ENCODE assay signal across 8 mouse cellular contexts in genomic region chr5:100258952-100259710, GRCm38 (mm10).
A peak's percentile ranks its signal among the peaks of the same experiment; 100 is the strongest.
DNase-seq lines count a peak whose midpoint lies in the region; ATAC-seq lines count a peak whose summit lies in the region.

No protein-coding gene starts in this region.

- DNase-seq in heart, adult 18-20 months, result peak; percentile 15 to 33
- no peak for DNase-seq in heart, adult 11 months
- peak; percentile 19 for DNase-seq in right cerebral cortex, adult 18-20 months
- DNase-seq in right cerebral cortex, postnatal 36 days (ENCODE audit: low spot score in 2 of 2), result no peak
- peak; percentile 12 to 71 for DNase-seq in heart, postnatal 14 days
- DNase-seq in lung, postnatal 4 days, result peak; percentile 51 to 68
- DNase-seq in thymus, adult 18-20 months, result no peak

- intact Hi-C loops in heart, postnatal 14 days (cut with DNase I), result no loop called here

- no peak for ATAC-seq in frontal cortex, adult (ENCODE audit: low TSS enrichment)

Comparison
In these comparisons a context has a peak if more than half of its experiments do, and no peak if none do; other contexts are left out.
1. DNase-seq: peak in heart, adult 18-20 months (2 of 2), right cerebral cortex, adult 18-20 months (single experiment), heart, postnatal 14 days (2 of 2) and lung, postnatal 4 days (2 of 2); none in heart, adult 11 months (single experiment), right cerebral cortex, postnatal 36 days (0 of 2) and thymus, adult 18-20 months (0 of 2).